Mouse (Mus musculus) bone marrow, adult 2 months (tissue): ENCODE measurements around the gene Cdipt.

Experiments used
- CTCF ChIP-seq: fragments of 200-500 bp; IDR thresholded peaks from 2 replicates; pipeline ENCODE4 v1.5.1; 2011; ENCODE audit warnings: low read length, control low read depth; ENCODE audit not compliant: control insufficient read depth, insufficient read depth
- POLR2A ChIP-seq: fragments of 200-500 bp; IDR thresholded peaks from 2 replicates; pipeline ENCODE4 v1.6.1; 2011; ENCODE audit warnings: low read depth, mild to moderate bottlenecking, control low read depth, low read length, borderline replicate concordance; ENCODE audit not compliant: control insufficient read depth

- TF ChIP-seq CTCF (no peak), POLR2A (no peak)
Observed at GRCm38 (mm10) chr7:126951741-126952140, 24.0 kb upstream of the Cdipt start.
